Mouse (Mus musculus) adrenal gland (tissue): Measurements from ENCODE around the gene Trim43a.
"Not testable (repeated sequence)": the region's sequence is repeated elsewhere in the genome, so short reads cannot be mapped to it uniquely, and the experiment has no call there.

Experiments used
- intact Hi-C: fragments of 180-260 bp; cut with DNase I; formaldehyde crosslinking; loops from one replicate; pipeline ENCODE4 v1.15.1; 2025
- long read RNA-seq, 2 experiments: library from polyadenylated mRNA; unstranded; transcript quantifications; one replicate each; pipeline ENCODE4 v2.0.0; 2020; ENCODE audit warnings: borderline replicate concordance in 1 of 2; ENCODE audit not compliant: insufficient replicate concordance in 1 of 2

Gene Trim43a
- long read RNA-seq, experiment 1, result 0 reads
- long read RNA-seq, experiment 2, result 0 reads

GRCm38 (mm10) chr9:88580591-88580990 lies at the start of gene Trim43a:
Trim43a (plus strand) TSS chr9:88580891.
- intact Hi-C loops, result not testable (repeated sequence)

DNA sequence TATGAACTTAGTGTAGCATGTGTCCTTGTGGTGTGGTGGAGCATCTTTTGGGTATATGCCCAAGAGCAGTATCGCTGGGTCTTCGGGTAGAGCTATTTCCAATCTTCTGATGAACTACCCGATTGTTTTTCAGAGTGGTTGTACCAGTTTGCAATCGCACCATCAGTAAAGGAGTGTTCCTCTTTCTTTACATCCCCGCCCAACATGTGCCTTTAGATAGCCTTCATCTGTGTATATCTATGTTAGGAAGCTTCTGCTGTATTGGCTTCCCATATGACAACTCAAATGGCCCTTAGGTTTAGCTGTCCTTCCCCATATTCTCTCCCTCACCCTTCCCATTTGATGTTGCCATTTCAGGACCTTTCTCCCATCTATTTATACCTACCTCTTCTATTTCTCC lies 46.6 kb upstream of the Trim43a start:
- intact Hi-C loops, result no loop called here

GRCm38 (mm10) chr9:88539546-88540224 lies 41.0 kb upstream of the Trim43a start:
- intact Hi-C loops, result loop anchor here (10.0 kb wide), 2 partner anchors 65 to 135 kb away; no protein-coding TSS in a partner anchor

DNA sequence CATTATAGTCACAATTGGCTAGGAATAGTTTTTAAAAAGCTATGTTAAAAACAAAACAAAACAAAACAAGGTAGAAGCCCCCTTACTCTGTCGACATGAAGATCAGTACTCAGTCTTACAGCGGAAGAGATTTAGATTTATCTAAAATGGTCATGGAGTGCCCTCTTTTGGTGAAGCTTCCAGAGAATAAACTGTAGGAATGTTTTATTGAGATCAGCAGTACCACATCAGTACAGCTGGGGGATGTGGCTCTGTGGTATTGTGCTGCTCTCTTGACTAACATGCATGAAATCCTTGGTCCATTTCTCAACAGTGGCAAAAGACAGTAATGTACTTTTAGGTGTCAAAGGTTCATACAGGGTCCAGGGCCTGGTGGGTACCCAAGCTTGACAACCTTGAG lies 37.9 kb upstream of the Trim43a start:
- intact Hi-C loops, result loop anchor here (10.0 kb wide), 2 partner anchors 68 to 138 kb away; no protein-coding TSS in a partner anchor

- intact Hi-C loops, result loop anchor here (10.0 kb wide), 2 partner anchors 71 to 141 kb away; no protein-coding TSS in a partner anchor
These were observed 35.2 kb upstream of the Trim43a start for GRCm38 (mm10) chr9:88545534-88545933.

GRCm38 (mm10) chr9:88546166-88546565 lies 34.5 kb upstream of the Trim43a start:
- intact Hi-C loops, result loop anchor here (10.0 kb wide), 2 partner anchors 71 to 141 kb away; no protein-coding TSS in a partner anchor

- intact Hi-C loops, result loop anchor here (10.0 kb wide), 2 partner anchors 72 to 142 kb away; no protein-coding TSS in a partner anchor
These were observed 34.0 kb upstream of the Trim43a start for GRCm38 (mm10) chr9:88546657-88547056.

DNA sequence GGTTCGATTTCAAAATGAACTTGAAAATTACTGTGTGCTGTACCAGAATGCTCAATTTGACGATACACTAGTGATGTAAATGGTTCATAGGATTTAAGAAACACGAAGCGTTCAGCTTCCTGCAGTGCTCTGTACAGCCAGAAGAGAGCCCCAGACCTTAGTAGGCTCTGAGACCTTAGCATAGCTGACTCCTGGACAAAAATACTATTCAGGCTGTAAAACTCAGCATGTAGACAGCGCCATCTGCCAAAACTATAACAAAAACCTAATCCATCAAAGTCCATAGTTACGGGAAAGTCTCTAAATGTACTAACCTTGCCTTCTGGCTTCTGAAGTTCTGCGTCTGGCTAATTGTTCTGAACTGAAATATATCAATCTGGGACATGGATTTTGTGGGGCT lies 33.4 kb upstream of the Trim43a start:
- intact Hi-C loops, result loop anchor here (10.0 kb wide), 2 partner anchors 72 to 142 kb away; no protein-coding TSS in a partner anchor

DNA sequence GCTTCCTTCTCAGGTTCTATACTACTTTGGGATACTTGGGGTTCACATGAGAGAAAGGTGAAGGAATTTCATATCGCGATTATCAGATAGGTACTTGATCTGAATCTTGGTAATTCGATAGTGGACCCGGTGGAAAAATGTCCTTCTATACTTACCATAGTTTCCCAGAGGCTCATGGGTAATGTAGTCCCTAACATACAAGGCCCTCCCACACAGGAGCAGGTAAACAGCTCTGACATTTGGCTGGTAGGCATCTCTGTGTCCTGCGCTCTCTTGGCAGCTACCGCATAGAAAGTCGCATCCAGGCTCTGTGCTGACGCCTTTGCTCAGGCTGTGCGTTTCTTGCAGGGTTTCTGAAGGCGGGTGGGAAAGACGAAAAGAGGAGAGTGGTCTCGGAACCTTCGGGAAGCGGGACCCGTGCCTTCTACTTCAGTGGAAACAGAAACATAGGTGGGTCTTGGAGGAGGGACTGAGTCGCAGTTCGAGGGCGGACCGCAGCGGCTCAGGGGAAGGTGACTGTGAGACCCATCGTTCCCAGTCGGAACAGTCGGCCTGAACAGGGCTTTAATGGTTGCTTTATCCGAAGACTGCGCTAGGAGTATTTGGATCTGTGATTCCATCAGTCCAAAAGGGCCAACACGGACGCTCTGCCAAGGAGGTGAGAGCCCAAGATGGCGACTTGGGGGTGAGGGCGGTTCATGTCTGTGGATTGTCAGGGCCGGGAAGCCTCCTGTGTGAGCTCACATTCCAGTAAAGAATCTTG lies 32.7 kb upstream of the Trim43a start, which contains the start of gene Zfp949:
TSS of gene Zfp949 (plus strand) at position 170 of the 763 bp plus-strand sequence.
- intact Hi-C loops, result loop anchor here (1.0 to 10.0 kb wide), 3 partner anchors 73 to 307 kb away; no protein-coding TSS in a partner anchor

GRCm38 (mm10) chr9:88548614-88548945 lies 32.1 kb upstream of the Trim43a start:
- intact Hi-C loops, result loop anchor here (1.0 to 10.0 kb wide), 3 partner anchors 74 to 307 kb away; no protein-coding TSS in a partner anchor

- intact Hi-C loops, result no loop called here
These were observed 27.6 kb upstream of the Trim43a start for GRCm38 (mm10) chr9:88553071-88553470.

DNA sequence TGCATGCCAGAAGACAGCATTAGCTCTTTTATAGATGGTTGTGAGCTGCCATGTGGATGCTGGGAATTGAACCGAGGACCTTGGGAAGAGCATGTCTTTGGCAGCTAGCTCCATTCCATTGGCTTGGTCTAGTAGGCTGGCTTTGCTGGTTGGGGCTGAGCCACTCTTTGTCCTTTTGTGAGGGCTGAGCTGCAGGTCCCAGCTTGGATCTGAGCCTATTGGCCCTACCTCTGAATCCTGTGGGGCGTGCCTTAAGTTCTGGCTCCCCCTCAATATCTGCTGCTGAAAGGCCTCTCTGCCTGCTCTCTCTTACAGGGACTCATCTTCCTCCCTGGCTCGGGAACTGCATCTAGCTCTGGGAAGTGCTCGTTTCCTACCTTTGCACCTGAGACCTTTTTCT lies 22.5 kb upstream of the Trim43a start:
- intact Hi-C loops, result no loop called here

DNA sequence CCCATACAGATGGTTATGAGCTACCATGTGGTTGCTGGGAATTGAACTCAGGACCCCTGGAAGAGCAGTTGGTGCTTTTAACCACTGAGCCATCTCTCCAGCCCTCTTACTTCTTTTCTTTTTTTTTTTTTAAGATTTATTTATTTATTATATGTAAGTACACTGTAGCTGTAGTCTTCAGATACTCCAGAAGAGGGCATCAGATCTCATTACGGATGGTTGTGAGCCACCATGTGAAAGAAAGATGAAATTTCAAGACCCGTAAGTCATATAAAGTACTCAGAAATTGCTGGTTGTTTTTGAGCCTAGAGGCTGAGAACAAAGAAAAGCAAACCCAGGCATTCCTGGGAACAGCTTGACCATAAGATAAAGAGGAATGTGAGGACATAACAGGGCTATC lies 19.2 kb upstream of the Trim43a start:
- intact Hi-C loops, result not testable (repeated sequence)

DNA sequence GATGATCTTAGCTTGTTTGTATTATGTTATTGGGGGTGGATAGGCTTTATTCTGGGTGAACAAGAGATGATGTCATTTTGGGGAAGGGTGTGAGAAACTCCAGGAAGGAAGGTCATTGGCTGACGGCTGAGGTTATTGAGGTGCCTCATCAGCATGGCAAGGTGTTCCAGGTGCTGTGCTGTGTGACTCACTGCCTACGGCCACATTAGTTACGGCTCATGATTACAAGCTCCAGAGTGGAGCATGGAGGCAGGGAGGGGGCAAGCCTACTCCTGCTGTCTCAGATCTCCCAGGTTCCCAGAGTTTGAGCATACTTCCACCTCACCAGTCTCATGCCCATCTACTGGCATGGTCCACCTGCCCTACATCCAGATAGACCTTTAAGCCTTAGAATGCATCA lies 10.2 kb upstream of the Trim43a start:
- intact Hi-C loops, result not testable (repeated sequence)

DNA sequence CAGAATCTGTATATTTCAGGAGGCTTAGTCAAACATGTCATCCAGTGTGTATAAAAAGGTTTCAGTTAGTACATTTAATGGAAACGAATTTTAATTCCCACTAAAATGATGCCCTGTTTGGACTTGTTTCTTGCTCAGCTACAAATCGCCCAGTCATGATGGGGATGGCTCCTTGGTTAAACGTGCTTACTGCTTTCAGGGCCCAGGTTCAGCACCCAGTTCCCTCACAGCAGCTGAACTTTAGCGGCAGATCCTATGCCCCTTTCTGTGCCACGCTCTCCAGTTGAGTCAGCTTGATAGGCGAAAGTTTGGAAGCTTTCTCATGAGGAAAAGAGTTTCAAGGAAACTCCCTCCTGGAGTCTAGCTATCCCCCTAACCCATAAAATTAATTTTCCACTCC lies 13.0 kb downstream of the Trim43a start:
- intact Hi-C loops, result not testable (repeated sequence)

DNA sequence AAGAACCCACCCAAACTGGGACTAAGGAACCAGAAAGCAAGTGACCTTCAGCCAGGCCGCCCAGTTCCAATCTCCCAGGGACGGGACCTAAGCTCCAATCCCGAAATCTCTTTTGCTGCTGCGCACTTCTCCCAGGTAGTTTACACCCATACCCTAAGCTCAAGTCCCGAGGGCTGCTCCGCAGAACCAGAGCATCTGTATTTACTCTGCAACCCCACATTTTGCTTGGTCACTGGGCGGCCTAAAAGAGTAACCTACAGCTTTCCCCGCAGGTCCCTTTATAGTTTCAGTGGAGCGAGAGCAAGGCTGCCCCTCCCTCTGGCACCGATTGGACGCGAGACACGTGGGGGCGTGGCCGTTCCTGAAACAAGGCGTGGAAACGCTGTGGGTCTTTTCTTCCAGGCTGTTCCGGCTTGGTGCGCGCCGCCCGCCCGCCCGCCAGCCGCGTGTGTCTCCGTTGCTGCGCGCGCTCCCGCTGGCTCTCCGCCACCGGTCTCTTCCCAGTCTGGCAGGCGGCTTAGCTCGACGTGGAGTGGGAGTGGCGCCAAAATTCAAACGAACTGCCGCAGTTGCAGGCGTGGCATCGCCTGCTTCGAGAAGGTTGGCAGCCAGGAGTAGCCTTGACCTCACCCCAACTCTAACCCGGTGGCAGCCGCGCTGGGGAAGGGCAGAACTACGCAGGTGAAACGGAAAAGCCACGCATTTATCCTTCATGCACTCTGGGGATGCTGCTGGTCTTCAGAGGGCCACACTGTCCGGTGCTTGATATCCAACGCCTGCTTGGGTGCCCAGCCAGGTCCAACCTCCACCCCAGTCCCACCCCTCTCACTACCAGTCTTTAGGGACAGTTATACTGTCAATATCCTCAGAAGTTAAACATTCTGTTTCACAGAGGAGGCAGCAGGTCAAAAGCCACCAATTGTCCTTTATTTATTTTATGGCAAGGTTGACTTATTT lies 18.8 kb downstream of the Trim43a start:
- intact Hi-C loops, result not testable (repeated sequence)

GRCm38 (mm10) chr9:88625803-88626514 lies 45.3 kb downstream of the Trim43a start:
- intact Hi-C loops, result not testable (repeated sequence)

DNA sequence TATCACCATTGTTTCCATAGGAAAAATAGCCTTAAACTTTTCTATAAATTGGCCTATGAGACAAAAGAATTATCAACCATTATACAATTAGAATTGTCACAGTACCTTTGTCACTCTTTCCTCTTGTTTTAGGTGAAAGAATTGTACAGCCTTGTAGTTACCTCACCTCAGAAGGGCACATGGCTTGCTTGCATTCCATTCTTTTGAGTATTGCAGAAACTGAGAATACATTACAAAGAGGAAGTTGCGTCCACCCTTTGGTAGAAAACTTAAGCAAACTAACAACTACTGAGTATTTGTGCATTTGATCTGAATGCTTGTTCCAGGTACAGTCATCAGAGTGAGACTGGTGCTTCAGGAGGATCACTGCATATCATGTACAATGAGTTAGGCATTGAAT lies 57.4 kb downstream of the Trim43a start:
- intact Hi-C loops, result not testable (repeated sequence)
